Mouse (Mus musculus) lung, postnatal 0 days (tissue): ENCODE measurements around the gene Nup98. TPM values are rescaled to one million over a fixed set of nuclear protein-coding genes. Genes with fewer than 3 reads are reported as not detected.

Experiments
- ATAC-seq: fragments of 200-750 bp; cut with Nextera tagmentation; 2 replicates; pipeline ENCODE4 v1.8.0; 2017; ENCODE audit warnings: moderate library complexity
- DNase-seq: peaks from one replicate; pipeline ENCODE4 v3.0.0-alpha.2; 2016; ENCODE audit warnings: low spot score
- H3K27ac ChIP-seq: fragments of 300-500 bp; sonication (generic); 2 replicates; pipeline ENCODE4 v1.5.1; 2014; ENCODE audit warnings: antibody characterized with exemption, mild to moderate bottlenecking, low read length, mixed read lengths
- H3K27me3 ChIP-seq: fragments of 300-500 bp; sonication (generic); replicated peaks from 2 replicates; pipeline ENCODE4 v1.6.1; 2014; ENCODE audit warnings: low read length, mixed read lengths; ENCODE audit not compliant: insufficient read depth
- H3K36me3 ChIP-seq: fragments of 300-500 bp; sonication (generic); 2 replicates; pipeline ENCODE4 v1.6.1; 2014; ENCODE audit warnings: low read length, mixed read lengths; ENCODE audit not compliant: insufficient read depth
- H3K4me1 ChIP-seq: fragments of 300-500 bp; sonication (generic); 2 replicates; pipeline ENCODE4 v1.6.1; 2014; ENCODE audit warnings: antibody characterized with exemption, low read depth, low read length, mixed read lengths; ENCODE audit not compliant: insufficient read depth
- H3K4me2 ChIP-seq: fragments of 300-500 bp; sonication (generic); replicated peaks from 2 replicates; pipeline ENCODE4 v1.6.1; 2014; ENCODE audit warnings: low read depth, mild to moderate bottlenecking, low read length, moderate library complexity, mixed read lengths
- H3K4me3 ChIP-seq: fragments of 300-500 bp; sonication (generic); 2 replicates; pipeline ENCODE4 v1.5.1; 2014; ENCODE audit warnings: low read depth, low read length
- H3K9ac ChIP-seq: fragments of 300-500 bp; sonication (generic); replicated peaks from 2 replicates; pipeline ENCODE4 v1.6.1; 2014; ENCODE audit warnings: low read depth, mild to moderate bottlenecking
- H3K9me3 ChIP-seq: fragments of 300-500 bp; sonication (generic); 2 replicates; pipeline ENCODE4 v1.6.1; 2016; ENCODE audit warnings: low read length, mixed read lengths
- CTCF ChIP-seq: IDR thresholded peaks from 2 replicates; pipeline ENCODE4 v1.5.1; 2016; ENCODE audit warnings: antibody characterized with exemption, mild to moderate bottlenecking
- EP300 ChIP-seq: IDR thresholded peaks from 2 replicates; pipeline ENCODE4 v1.6.1; 2016; ENCODE audit warnings: antibody characterized with exemption, mild to moderate bottlenecking, control low read depth
- whole genome bisulfite sequencing: fragments of 180-500 bp; shearing (Covaris S2); extraction: QIAGEN DNeasy Blood & Tissue Kit; methylation state at CpG from one replicate; pipeline ENCODE4 v1.1.7; 2014; 5-methylcytosine and 5-hydroxymethylcytosine counted together
- polyA plus RNA-seq: library from polyadenylated mRNA; unstranded; fragments of >200 nt; fragmentation: Nextera tagmentation; extraction: Ambion mirVana; gene quantifications from 2 replicates; pipeline ENCODE4 v1.2.1, GENCODE M21; 2015

The Nup98 gene
- polyA plus RNA-seq, 1 experiment from 2014 or later = 15.5 TPM

- Histone ChIP-seq H3K9ac (no peak overlapping the region), H3K4me3 (no peak overlapping the region), H3K27ac (peak overlapping the region; percentile 63), H3K9me3 (no peaks in the 10 kb centered on the region), H3K36me3 (no peaks in the 10 kb centered on the region), H3K27me3 (no peaks in the 10 kb centered on the region), H3K4me1 (peaks cover 9% of the 10 kb centered on the region; the same call in 1 of the 2 replicates), H3K4me2 (no peak overlapping the region)
- ATAC-seq (peak; percentile 70), DNase-seq (peak; percentile 87)
- WGBS = 63% methylated on average over 5 of the region's 5 CpGs
- peak; percentile 43; the same call in 1 of the 2 replicates for TF ChIP-seq EP300
- TF ChIP-seq CTCF = no peak
Measured at GRCm38 (mm10) chr7:102223883-102224738, 14.1 kb upstream of the Nup98 start.

DNA sequence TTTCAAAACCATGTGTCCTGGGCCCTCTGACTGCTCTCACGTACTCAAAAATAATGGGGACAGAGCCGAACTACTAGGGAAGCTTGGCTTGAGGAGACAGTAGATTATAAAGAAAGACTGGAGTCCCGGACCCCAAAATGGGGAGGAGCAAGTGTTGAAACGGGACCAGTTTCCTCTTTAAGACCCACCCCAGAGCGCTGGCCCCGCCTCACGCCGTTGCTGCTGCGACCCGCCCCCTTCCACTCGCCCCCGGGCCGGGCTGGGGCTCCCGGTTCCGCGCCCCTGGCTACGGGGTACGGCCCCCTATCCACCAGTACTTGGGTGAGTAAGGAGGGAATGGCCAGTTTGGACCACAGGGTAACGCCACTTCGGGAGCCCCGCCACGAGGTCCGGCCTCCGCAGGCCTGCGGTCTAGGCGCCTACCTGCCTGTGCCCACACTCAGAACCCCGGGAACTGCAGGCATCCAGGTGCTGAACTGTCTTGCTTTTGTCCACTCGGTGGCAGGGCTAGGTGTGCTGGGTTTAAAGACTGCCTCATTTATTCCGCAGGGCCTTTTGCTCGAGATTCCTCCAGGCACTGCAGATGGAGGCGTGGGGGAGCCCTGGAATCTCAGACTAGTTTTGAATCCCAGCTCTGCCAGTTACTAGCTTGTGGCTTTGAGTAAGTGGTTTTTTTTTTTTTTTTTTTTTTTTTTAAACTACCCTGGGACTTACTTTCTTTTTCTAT lies 13.0 kb upstream of the Nup98 start:
- ATAC-seq = peak; percentile 74

DNA sequence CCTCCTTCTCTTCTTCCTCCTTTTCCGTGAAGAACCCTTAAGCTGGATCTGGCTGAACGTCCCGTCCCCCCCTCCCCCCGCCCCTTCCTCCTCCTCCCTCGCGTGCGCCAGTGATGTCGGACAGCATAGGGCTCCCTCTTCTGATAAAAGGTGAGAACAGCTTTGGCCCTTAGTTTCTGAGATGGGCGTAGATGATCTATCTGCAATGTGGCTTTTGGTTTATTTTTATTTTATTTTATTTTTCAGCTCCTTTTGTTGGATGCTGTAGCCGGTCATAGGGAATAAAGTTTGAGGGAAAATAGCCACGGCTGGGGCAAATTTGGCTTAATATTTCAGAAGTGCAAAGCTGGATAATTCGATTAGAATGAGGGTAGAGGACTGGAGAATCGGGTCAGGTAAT lies 12.4 kb upstream of the Nup98 start:
- ATAC-seq (peak; percentile 71), DNase-seq (peak; percentile 79)
- Histone ChIP-seq H3K9me3 (no peaks in the 10 kb centered on the region), H3K4me3 (peak overlapping the region; percentile 57), H3K4me1 (peaks cover 7% of the 10 kb centered on the region; the same call in 1 of the 2 replicates), H3K27ac (no peak overlapping the region), H3K4me2 (peak overlapping the region; percentile 79), H3K27me3 (no peaks in the 10 kb centered on the region), H3K9ac (0 out of 2 replicates have a peak overlapping the region, but pooled peaks have one; percentile 43), H3K36me3 (no peaks in the 10 kb centered on the region)
- WGBS = 0% methylated on average over 6 of the region's 13 CpGs
- TF ChIP-seq CTCF (peak; percentile 71), EP300 (no peak)

More for the DNA sequence above, 13.0 kb upstream of the Nup98 start:
- Histone ChIP-seq H3K9me3 (no peaks in the 10 kb centered on the region), H3K4me1 (peaks cover 9% of the 10 kb centered on the region; the same call in 1 of the 2 replicates), H3K4me3 (peak overlapping the region; percentile 57), H3K4me2 (peak overlapping the region; percentile 79), H3K9ac (peak overlapping the region; percentile 43), H3K27me3 (no peaks in the 10 kb centered on the region), H3K27ac (peak overlapping the region; percentile 63), H3K36me3 (no peaks in the 10 kb centered on the region)
- peak; percentile 80 for DNase-seq
- 1% methylated on average over 30 of the region's 31 CpGs for WGBS
- no peak for TF ChIP-seq EP300
- TF ChIP-seq CTCF = no peak

- Histone ChIP-seq H3K4me3 (no peak overlapping the region), H3K36me3 (no peaks in the 10 kb centered on the region), H3K4me1 (peaks cover 7% of the 10 kb centered on the region; the same call in 1 of the 2 replicates), H3K27me3 (no peaks in the 10 kb centered on the region), H3K9ac (no peak overlapping the region), H3K9me3 (no peaks in the 10 kb centered on the region), H3K27ac (no peak overlapping the region), H3K4me2 (peak overlapping the region; percentile 79)
- ATAC-seq = no peak
- WGBS = 27% methylated on average over 1 of the region's 1 CpGs
- TF ChIP-seq EP300 (no peak), CTCF (no peak)
- DNase-seq = no peak
Measured at GRCm38 (mm10) chr7:102221899-102222298, 11.9 kb upstream of the Nup98 start.

DNA sequence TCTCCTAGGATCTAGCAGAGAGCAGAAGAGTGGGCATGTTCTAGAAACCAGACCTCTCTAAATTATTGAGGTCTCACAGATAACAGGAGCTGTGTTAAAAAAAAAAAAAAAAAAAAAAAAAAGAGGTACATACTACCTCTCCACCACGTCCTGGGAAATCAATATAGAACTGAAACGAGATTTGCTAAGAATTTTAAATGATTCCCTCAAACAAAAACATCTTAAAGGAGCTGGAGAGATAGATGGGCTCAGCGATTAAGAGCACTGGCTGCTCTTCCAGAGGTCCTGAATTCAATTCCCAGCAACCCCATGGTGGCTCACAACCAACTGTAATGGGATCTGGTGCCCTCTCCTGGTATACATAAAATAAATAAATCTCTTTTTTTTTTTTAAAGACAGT lies 1.1 kb upstream of the Nup98 start:
- H3K4me3 ChIP-seq = peak overlapping the region; percentile 89; the same call in 1 of the 2 replicates
- no peaks in the 10 kb centered on the region for H3K27me3 ChIP-seq
- WGBS = 54% methylated on average over 3 of the region's 3 CpGs
- peak overlapping the region; percentile 92 for H3K27ac ChIP-seq
- ATAC-seq = no peak
- H3K9ac ChIP-seq = peak overlapping the region; percentile 48; the same call in 1 of the 2 replicates
- H3K9me3 ChIP-seq = no peaks in the 10 kb centered on the region
- no peaks in the 10 kb centered on the region for H3K36me3 ChIP-seq
- DNase-seq = no peak
- peak overlapping the region; percentile 75 for H3K4me2 ChIP-seq
- peaks cover 8% of the 10 kb centered on the region; the same call in 1 of the 2 replicates for H3K4me1 ChIP-seq
- TF ChIP-seq EP300 (no peak), CTCF (0 out of 2 replicates have a peak, but pooled peaks have one; percentile 4)

DNA sequence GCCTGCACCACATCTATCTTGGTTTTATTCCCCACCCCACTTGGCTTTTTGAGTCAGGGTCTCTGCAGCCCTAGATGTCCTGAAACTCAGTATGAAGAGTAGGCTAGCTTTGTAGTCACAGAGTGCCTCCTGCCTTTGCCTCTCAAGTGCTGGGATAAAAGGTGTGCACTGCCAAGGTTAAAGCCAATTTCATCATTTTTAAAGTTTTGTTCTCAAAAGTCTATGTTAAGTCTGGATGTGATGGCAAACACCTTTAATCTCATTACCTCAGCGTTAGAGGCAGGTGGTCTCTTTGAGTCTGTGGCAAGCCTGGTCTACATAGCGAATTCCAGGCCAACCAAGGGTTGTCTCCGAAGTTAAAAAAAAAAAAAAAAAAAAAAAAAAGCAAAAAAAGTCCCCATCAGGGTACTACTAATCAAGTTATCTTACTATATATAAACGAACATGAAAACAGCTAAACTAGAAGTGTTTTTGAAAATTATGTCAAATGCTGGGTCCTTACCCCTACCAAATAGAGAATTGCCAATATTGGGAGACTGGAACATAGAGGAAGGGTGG lies 1.1 kb downstream of the Nup98 start:
- H3K9ac ChIP-seq = peak overlapping the region; percentile 82
- H3K27ac ChIP-seq = peak overlapping the region; percentile 96
- H3K4me2 ChIP-seq = peak overlapping the region; percentile 81
- H3K27me3 ChIP-seq = no peaks in the 10 kb centered on the region
- H3K4me3 ChIP-seq = peak overlapping the region; percentile 89
- H3K4me1 ChIP-seq = peaks cover 8% of the 10 kb centered on the region; the same call in 1 of the 2 replicates
- H3K36me3 ChIP-seq = no peaks in the 10 kb centered on the region
- ATAC-seq (no peak), DNase-seq (no peak)
- no peak for TF ChIP-seq CTCF
- TF ChIP-seq EP300 = no peak
- WGBS = 40% methylated on average over 4 of the region's 4 CpGs
- no peaks in the 10 kb centered on the region for H3K9me3 ChIP-seq
